Mouse (Mus musculus) MEL (cell line): Measurements from ENCODE around the gene Zbbx.

Source experiments
- CTCF ChIP-seq, 3 experiments: IDR thresholded peaks in 2 of 3; conservative IDR thresholded peaks in 1 of 3; 2 replicates each; pipeline ENCODE4 v1.5.1; 2011 to 2012; ENCODE audit warnings: low read length in 3 of 3, low read depth in 2 of 3, mild to moderate bottlenecking in 2 of 3, improper control_type of control experiment in 1 of 3, inconsistent platforms in 1 of 3, mixed read lengths in 1 of 3, moderate library complexity in 1 of 3; ENCODE audit not compliant: control insufficient read depth in 1 of 3, insufficient read depth in 1 of 3, poor library complexity in 1 of 3, severe bottlenecking in 1 of 3
- EP300 ChIP-seq, 2 experiments: IDR thresholded peaks; 2 replicates each; pipeline ENCODE4 v1.6.1; 2011; ENCODE audit warnings: improper control_type of control experiment in 2 of 2, low read length in 2 of 2, low read depth in 1 of 2, mild to moderate bottlenecking in 1 of 2
- SIN3A ChIP-seq: IDR thresholded peaks from 2 replicates; pipeline ENCODE4 v1.6.1; 2012; ENCODE audit warnings: low read length, improper control_type of control experiment, inconsistent platforms

DNA sequence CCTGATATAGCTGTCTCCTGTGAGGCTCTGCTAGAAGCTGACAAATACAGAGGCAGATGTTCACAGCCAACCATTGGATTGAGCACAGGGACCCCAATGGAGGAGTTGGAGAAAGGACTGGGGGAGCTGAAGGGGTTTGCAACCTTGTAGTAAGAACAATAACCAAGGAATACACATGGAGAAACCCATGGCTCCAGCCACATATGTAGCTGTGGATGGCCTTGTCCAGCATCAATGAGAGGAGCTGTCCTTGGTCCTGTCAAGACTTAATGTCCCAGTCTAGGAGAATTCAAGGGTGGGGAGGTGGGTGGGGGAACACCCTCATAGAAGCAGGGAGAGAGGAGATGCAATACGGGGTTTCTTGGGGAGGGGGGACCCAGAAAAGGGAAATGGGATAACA, 17.8 kb upstream of the Zbbx start:
- TF ChIP-seq SIN3A (no peak), CTCF (IDR thresholded peaks at IDR 0.05 in 2 of 3, conservative IDR thresholded peaks at IDR 0.05 in 1 of 3; ENCODE audit: control insufficient read depth in 1 of 3, insufficient read depth in 1 of 3, low read depth in 2 of 3, low read length in 3 of 3, poor library complexity in 1 of 3, severe bottlenecking in 1 of 3) (no peak), EP300 (IDR thresholded peaks at IDR 0.05; ENCODE audit: low read depth in 1 of 2, low read length in 2 of 2) (no peak)
